Mouse (Mus musculus) MEL (cell line): ENCODE results near the gene Rpa3. TPM values are rescaled to one million over a fixed set of nuclear protein-coding genes. Genes with fewer than 3 reads are reported as not detected.

ENCODE experiments used
- DNase-seq: peaks from one replicate; pipeline ENCODE4 v3.0.0; 2011; ENCODE audit warnings: low read depth, low spot score
- H3K27ac ChIP-seq: 2 replicates; pipeline ENCODE4 v1.5.1; 2012; ENCODE audit warnings: low read depth, mild to moderate bottlenecking, control low read depth, low read length, moderate library complexity; ENCODE audit not compliant: control insufficient read depth
- H3K27me3 ChIP-seq, 2 experiments: fragments of 150-350 bp in 1 of 2; sonication (generic) in 1 of 2; 2 replicates each; pipeline ENCODE4 v1.6.1; 2012; ENCODE audit warnings: low read length in 2 of 2, mild to moderate bottlenecking in 2 of 2, improper control_type of control experiment in 1 of 2, moderate library complexity in 1 of 2; ENCODE audit not compliant: insufficient read depth in 2 of 2, control insufficient read depth in 1 of 2
- H3K36me3 ChIP-seq, 2 experiments: 2 replicates each; pipeline ENCODE4 v1.6.1; 2012 to 2014; ENCODE audit warnings: low read length in 2 of 2, improper control_type of control experiment in 1 of 2, inconsistent platforms in 1 of 2, mild to moderate bottlenecking in 1 of 2; ENCODE audit not compliant: insufficient read depth in 2 of 2, control insufficient read depth in 1 of 2
- H3K4me1 ChIP-seq, 2 experiments: fragments of 150-350 bp in 1 of 2; sonication (generic) in 1 of 2; 2 replicates each; pipeline ENCODE4 v1.6.1; 2012; ENCODE audit warnings: low read length in 2 of 2, improper control_type of control experiment in 1 of 2, mild to moderate bottlenecking in 1 of 2; ENCODE audit not compliant: insufficient read depth in 2 of 2, control insufficient read depth in 1 of 2
- H3K4me3 ChIP-seq, 2 experiments: fragments of 150-350 bp in 1 of 2; sonication (generic) in 1 of 2; 2 replicates each; pipeline ENCODE4 v1.5.1; 2012; ENCODE audit warnings: low read depth in 2 of 2, low read length in 2 of 2, mild to moderate bottlenecking in 2 of 2, moderate library complexity in 2 of 2, control low read depth in 1 of 2, improper control_type of control experiment in 1 of 2; ENCODE audit not compliant: control insufficient read depth in 1 of 2, insufficient read depth in 1 of 2
- H3K79me2 ChIP-seq: 2 replicates; pipeline ENCODE4 v1.6.1; 2012; ENCODE audit warnings: mild to moderate bottlenecking, low read length, moderate library complexity; ENCODE audit not compliant: control insufficient read depth, poor library complexity, insufficient read depth
- H3K9ac ChIP-seq: 2 replicates; pipeline ENCODE4 v1.6.1; 2012; ENCODE audit warnings: low read depth, mild to moderate bottlenecking, control low read depth, low read length, moderate library complexity; ENCODE audit not compliant: control insufficient read depth, poor library complexity, severe bottlenecking
- H3K9me3 ChIP-seq: fragments of 150-350 bp; sonication (generic); replicated peaks from 2 replicates; pipeline ENCODE4 v1.6.1; 2012; ENCODE audit warnings: mild to moderate bottlenecking, low read length, improper control_type of control experiment, moderate library complexity; ENCODE audit not compliant: insufficient read depth
- BHLHE40 ChIP-seq: IDR thresholded peaks from 2 replicates; pipeline ENCODE4 v1.6.1; 2012; ENCODE audit warnings: low read depth, mild to moderate bottlenecking, inconsistent platforms, low read length, improper control_type of control experiment, borderline replicate concordance
- CHD1 ChIP-seq: IDR thresholded peaks from 2 replicates; pipeline ENCODE4 v1.6.1; 2012; ENCODE audit warnings: low read depth, mild to moderate bottlenecking, inconsistent platforms, low read length, improper control_type of control experiment
- CHD2 ChIP-seq: IDR thresholded peaks from 2 replicates; pipeline ENCODE4 v1.6.1; 2011; ENCODE audit warnings: low read length, improper control_type of control experiment
- CTCF ChIP-seq, 3 experiments: IDR thresholded peaks in 2 of 3; conservative IDR thresholded peaks in 1 of 3; 2 replicates each; pipeline ENCODE4 v1.5.1; 2011 to 2012; ENCODE audit warnings: low read length in 3 of 3, low read depth in 2 of 3, mild to moderate bottlenecking in 2 of 3, improper control_type of control experiment in 1 of 3, inconsistent platforms in 1 of 3, mixed read lengths in 1 of 3, moderate library complexity in 1 of 3; ENCODE audit not compliant: control insufficient read depth in 1 of 3, insufficient read depth in 1 of 3, poor library complexity in 1 of 3, severe bottlenecking in 1 of 3
- E2F4 ChIP-seq: IDR thresholded peaks from 2 replicates; pipeline ENCODE4 v1.6.1; 2011; ENCODE audit warnings: low read depth, low read length, improper control_type of control experiment, borderline replicate concordance
- ETS1 ChIP-seq: IDR thresholded peaks from 2 replicates; pipeline ENCODE4 v1.6.1; 2012; ENCODE audit warnings: low read depth, mild to moderate bottlenecking, inconsistent platforms, low read length, improper control_type of control experiment, moderate library complexity
- GATA1 ChIP-seq: IDR thresholded peaks from 2 replicates; pipeline ENCODE4 v1.6.1; 2011; ENCODE audit warnings: low read depth, low read length, improper control_type of control experiment
- JUND ChIP-seq: IDR thresholded peaks from 2 replicates; pipeline ENCODE4 v1.6.1; 2011; ENCODE audit warnings: low read depth, mild to moderate bottlenecking, improper control_type of control experiment, low read length
- KAT2A ChIP-seq: conservative IDR thresholded peaks from 2 replicates; pipeline ENCODE4 v1.6.1; 2012; ENCODE audit warnings: low read depth, low read length, improper control_type of control experiment, inconsistent platforms
- MAFK ChIP-seq: IDR thresholded peaks from 2 replicates; pipeline ENCODE4 v1.6.1; 2011; ENCODE audit warnings: low read depth, mild to moderate bottlenecking, low read length, improper control_type of control experiment, borderline replicate concordance
- MAX ChIP-seq: IDR thresholded peaks from 2 replicates; pipeline ENCODE4 v1.6.1; 2011; ENCODE audit warnings: low read length, improper control_type of control experiment
- MAZ ChIP-seq: IDR thresholded peaks from 2 replicates; pipeline ENCODE4 v1.6.1; 2012; ENCODE audit warnings: low read depth, mild to moderate bottlenecking, inconsistent platforms, low read length, improper control_type of control experiment
- MEF2A ChIP-seq: IDR thresholded peaks from 2 replicates; pipeline ENCODE4 v1.6.1; 2014; ENCODE audit warnings: low read depth, mild to moderate bottlenecking, inconsistent platforms, low read length, improper control_type of control experiment; ENCODE audit not compliant: poor library complexity, insufficient replicate concordance, severe bottlenecking; ENCODE audit errors: extremely low read depth
- MXI1 ChIP-seq: IDR thresholded peaks from 2 replicates; pipeline ENCODE4 v1.6.1; 2011; ENCODE audit warnings: mild to moderate bottlenecking, low read depth, low read length, improper control_type of control experiment
- MYB ChIP-seq: IDR thresholded peaks from 2 replicates; pipeline ENCODE4 v1.6.1; 2011; ENCODE audit warnings: mild to moderate bottlenecking, low read depth, low read length, improper control_type of control experiment
- NELFE ChIP-seq: IDR thresholded peaks from 2 replicates; pipeline ENCODE4 v1.6.1; 2011; ENCODE audit warnings: low read depth, low read length, improper control_type of control experiment
- NRF1 ChIP-seq: IDR thresholded peaks from 2 replicates; pipeline ENCODE4 v1.6.1; 2014; ENCODE audit warnings: low read depth, mild to moderate bottlenecking, inconsistent platforms, low read length, improper control_type of control experiment, moderate library complexity; ENCODE audit not compliant: poor library complexity, insufficient read depth, severe bottlenecking
- POLR2A ChIP-seq, 2 experiments: IDR thresholded peaks; 2 replicates each; pipeline ENCODE4 v1.6.1; 2011 to 2012; ENCODE audit warnings: low read length in 2 of 2, mild to moderate bottlenecking in 2 of 2, control low read depth in 1 of 2, improper control_type of control experiment in 1 of 2, low read depth in 1 of 2, moderate library complexity in 1 of 2; ENCODE audit not compliant: control insufficient read depth in 1 of 2, insufficient read depth in 1 of 2, poor library complexity in 1 of 2
- POLR2AphosphoS2 ChIP-seq: IDR thresholded peaks from 2 replicates; pipeline ENCODE4 v1.6.1; 2011; ENCODE audit warnings: low read length, improper control_type of control experiment
- POLR2AphosphoS5 ChIP-seq: IDR thresholded peaks from 2 replicates; pipeline ENCODE4 v1.6.1; 2012; ENCODE audit warnings: low read depth, borderline replicate concordance, mild to moderate bottlenecking, inconsistent platforms, low read length, moderate library complexity, mixed read lengths
- RCOR1 ChIP-seq: IDR thresholded peaks from 2 replicates; pipeline ENCODE4 v1.6.1; 2012; ENCODE audit warnings: low read depth, mild to moderate bottlenecking, inconsistent platforms, low read length, improper control_type of control experiment
- SIN3A ChIP-seq: IDR thresholded peaks from 2 replicates; pipeline ENCODE4 v1.6.1; 2012; ENCODE audit warnings: low read length, improper control_type of control experiment, inconsistent platforms
- SMC3 ChIP-seq: IDR thresholded peaks from 2 replicates; pipeline ENCODE4 v1.6.1; 2011; ENCODE audit warnings: low read depth, low read length, improper control_type of control experiment
- TAL1 ChIP-seq: IDR thresholded peaks from 2 replicates; pipeline ENCODE4 v1.6.1; 2012; ENCODE audit warnings: mild to moderate bottlenecking, inconsistent platforms, low read length, moderate library complexity, mixed read lengths
- TBP ChIP-seq: IDR thresholded peaks from 2 replicates; pipeline ENCODE4 v1.8.0; 2011; ENCODE audit warnings: low read depth, low read length, improper control_type of control experiment
- TCF12 ChIP-seq: IDR thresholded peaks from 2 replicates; pipeline ENCODE4 v1.6.1; 2014; ENCODE audit warnings: low read depth, mild to moderate bottlenecking, inconsistent platforms, low read length, improper control_type of control experiment, moderate library complexity
- UBTF ChIP-seq: IDR thresholded peaks from 2 replicates; pipeline ENCODE4 v1.6.1; 2012; ENCODE audit warnings: low read depth, mild to moderate bottlenecking, inconsistent platforms, low read length, improper control_type of control experiment, moderate library complexity, borderline replicate concordance; ENCODE audit not compliant: insufficient read depth
- USF1 ChIP-seq: IDR thresholded peaks from 2 replicates; pipeline ENCODE4 v1.6.1; 2014; ENCODE audit warnings: low read depth, mild to moderate bottlenecking, inconsistent platforms, low read length, improper control_type of control experiment, moderate library complexity
- USF2 ChIP-seq, 2 experiments: IDR thresholded peaks; 2 replicates each; pipeline ENCODE4 v1.6.1; 2011 to 2012; ENCODE audit warnings: improper control_type of control experiment in 2 of 2, low read length in 2 of 2, borderline replicate concordance in 1 of 2, inconsistent platforms in 1 of 2, low read depth in 1 of 2, mild to moderate bottlenecking in 1 of 2; ENCODE audit not compliant: insufficient read depth in 1 of 2
- ZC3H11A ChIP-seq: IDR thresholded peaks from 2 replicates; pipeline ENCODE4 v1.6.1; 2012; ENCODE audit warnings: low read depth, mild to moderate bottlenecking, inconsistent platforms, low read length, improper control_type of control experiment
- ZKSCAN1 ChIP-seq: IDR thresholded peaks from 2 replicates; pipeline ENCODE4 v1.6.1; 2012; ENCODE audit warnings: low read depth, mild to moderate bottlenecking, inconsistent platforms, low read length, improper control_type of control experiment, moderate library complexity
- ZNF384 ChIP-seq: IDR thresholded peaks from 2 replicates; pipeline ENCODE4 v1.6.1; 2012; ENCODE audit warnings: low read depth, mild to moderate bottlenecking, inconsistent platforms, low read length, improper control_type of control experiment
- polyA plus RNA-seq, 2 experiments: library from polyadenylated mRNA; stranded (reverse) in 1 of 2; unstranded in 1 of 2; fragments of >175 nt in 1 of 2; fragments of >200 nt in 1 of 2; gene quantifications; 2 replicates each; pipeline versions ENCODE4 v1.2.1 to v1.2.4; 2012; ENCODE audit warnings: low replicate concordance in 2 of 2, low read depth in 1 of 2; ENCODE audit not compliant: insufficient read length in 2 of 2, insufficient read depth in 1 of 2, missing spikeins in 1 of 2
- total RNA-seq: library from RNA; depleted of rRNA; stranded (reverse); fragments of 300-350 nt; gene quantifications from 2 replicates; pipeline ENCODE4 v1.2.3, GENCODE M21; 2012

Gene Rpa3
- total and polyA plus RNA-seq, 3 experiments: 78.2 to 80.9 TPM; not detected in 1

DNA sequence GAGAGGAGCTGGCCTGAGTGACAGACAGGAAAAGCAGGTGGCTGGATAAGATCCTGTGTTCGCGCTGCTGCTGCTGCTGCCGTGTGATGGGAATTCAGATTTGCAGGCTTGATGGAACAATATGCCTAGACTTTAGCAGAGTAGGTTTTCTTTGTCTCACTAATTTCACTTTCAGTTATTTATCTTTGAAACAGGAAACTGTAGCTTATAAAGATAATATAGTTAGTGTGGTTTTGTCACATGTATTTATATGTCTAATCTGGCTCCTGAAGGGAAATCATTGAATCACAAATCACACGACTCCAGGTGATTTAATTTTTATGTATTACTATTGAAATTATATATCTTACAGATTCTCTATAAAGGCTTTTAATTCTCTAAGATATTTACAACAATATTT is 24.3 kb upstream of the Rpa3 start (continued):
- TF ChIP-seq ZNF384 (no peak), ETS1 (peak; percentile 78), USF1 (no peak; the same call in 1 of the 2 replicates), TCF12 (peak; percentile 55; the same call in 1 of the 2 replicates), MAFK (no peak), GATA1 (peak; percentile 27; the same call in 1 of the 2 replicates), CHD1 (no peak), TBP (no peak), CTCF (IDR thresholded peaks at IDR 0.05 in 2 of 3, conservative IDR thresholded peaks at IDR 0.05 in 1 of 3; ENCODE audit: control insufficient read depth in 1 of 3, insufficient read depth in 1 of 3, low read depth in 2 of 3, low read length in 3 of 3, poor library complexity in 1 of 3, severe bottlenecking in 1 of 3) (no peak), BHLHE40 (peak; percentile 85), CHD2 (no peak), POLR2A (IDR thresholded peaks at IDR 0.05; ENCODE audit: control insufficient read depth in 1 of 2, insufficient read depth in 1 of 2, low read depth in 1 of 2, low read length in 2 of 2, poor library complexity in 1 of 2) (no peak), MYB (no peak), NRF1 (no peak), SIN3A (no peak), TAL1 (no peak), RCOR1 (peak; percentile 94), JUND (no peak), NELFE (no peak), SMC3 (no peak)

DNA sequence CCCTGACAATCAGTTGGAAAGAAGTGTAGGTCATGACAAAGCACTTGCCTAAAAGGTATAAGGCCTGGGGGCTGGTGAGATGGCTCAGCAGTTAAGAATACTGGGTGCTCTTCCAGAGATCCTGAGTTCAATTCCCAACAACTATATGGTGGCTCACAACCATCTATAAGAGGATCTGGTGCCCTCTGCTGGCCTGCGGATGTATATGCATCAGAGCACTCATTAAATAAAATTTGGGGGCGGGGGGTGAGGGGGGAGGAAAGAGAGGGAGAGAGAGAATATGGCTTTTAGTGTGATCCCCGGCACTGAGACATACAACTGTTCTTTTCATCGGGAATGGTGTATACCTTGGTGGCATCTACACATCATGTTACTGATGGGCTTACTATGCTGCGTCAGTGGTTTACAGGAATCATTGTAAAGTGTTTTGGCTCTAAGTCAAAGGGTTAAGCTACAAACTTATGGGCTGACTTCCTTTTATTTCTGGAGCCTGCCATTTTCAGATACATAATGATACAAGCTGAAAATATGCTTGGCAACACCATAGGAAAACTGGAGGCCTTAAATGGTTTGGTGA is 19.5 kb upstream of the Rpa3 start:
- Histone ChIP-seq H3K4me3 (no peak overlapping the region), H3K27me3 (no peaks in the 10 kb centered on the region), H3K9me3 (no peaks in the 10 kb centered on the region), H3K36me3 (peaks cover 0 to 18% of the 10 kb centered on the region in 2 experiments; a peak in 2 of 4 replicates), H3K27ac (no peak overlapping the region), H3K4me1 (peaks cover 6 to 15% of the 10 kb centered on the region in 2 experiments), H3K9ac (no peak overlapping the region), H3K79me2 (no peaks in the 10 kb centered on the region)
- peak; percentile 57 for DNase-seq
- peak; percentile 20; the same call in 1 of the 2 replicates for TF ChIP-seq ZC3H11A
- TF ChIP-seq MAFK: peak; percentile 66; the same call in 1 of the 2 replicates
- no peak for TF ChIP-seq NELFE
- TF ChIP-seq KAT2A: no peak
- TF ChIP-seq MAX: no peak
- no peak for TF ChIP-seq SIN3A
- no peak for TF ChIP-seq POLR2A (IDR thresholded peaks at IDR 0.05; ENCODE audit: control insufficient read depth in 1 of 2, insufficient read depth in 1 of 2, low read depth in 1 of 2, low read length in 2 of 2, poor library complexity in 1 of 2)
- no peak for TF ChIP-seq TCF12
- no peak for TF ChIP-seq UBTF
- TF ChIP-seq USF2 (IDR thresholded peaks at IDR 0.05; ENCODE audit: borderline replicate concordance in 1 of 2, insufficient read depth in 1 of 2, low read depth in 1 of 2, low read length in 2 of 2): no peak
- TF ChIP-seq ETS1: no peak
- no peak for TF ChIP-seq MEF2A
- no peak for TF ChIP-seq MYB
- TF ChIP-seq BHLHE40: no peak
- TF ChIP-seq CHD2: no peak
- TF ChIP-seq POLR2AphosphoS2: no peak
- TF ChIP-seq RCOR1: no peak
- TF ChIP-seq MXI1: no peak
- TF ChIP-seq ZKSCAN1: no peak
- 0 out of 2 replicates have a peak, but pooled peaks have one; percentile 45 for TF ChIP-seq MAZ
- TF ChIP-seq E2F4: no peak
- no peak for TF ChIP-seq POLR2AphosphoS5
- TF ChIP-seq ZNF384: no peak
- peak; percentile 48 for TF ChIP-seq SMC3
- TF ChIP-seq CHD1: no peak
